Mouse (Mus musculus) kidney, postnatal 0 days (tissue): ENCODE data around the gene Gm11172. TPM values are rescaled to one million over a fixed set of nuclear protein-coding genes. Genes with fewer than 3 reads are reported as not detected.
"Not testable (repeated sequence)": the region's sequence is repeated elsewhere in the genome, so short reads cannot be mapped to it uniquely, and the experiment has no call there.

Experiments used
- ATAC-seq: fragments of 200-750 bp; cut with Nextera tagmentation; replicated peaks from 2 replicates; pipeline ENCODE4 v1.8.0; 2017; ENCODE audit warnings: low read depth, moderate number of reproducible peaks, moderate TSS enrichment, moderate library complexity; ENCODE audit not compliant: low FRiP score
- DNase-seq: peaks from one replicate; pipeline ENCODE4 v3.0.0-alpha.2; 2016; ENCODE audit warnings: low spot score
- H3K27ac ChIP-seq: fragments of 300-500 bp; sonication (generic); 2 replicates; pipeline ENCODE4 v1.5.1; 2014; ENCODE audit warnings: mild to moderate bottlenecking
- H3K27me3 ChIP-seq: fragments of 300-500 bp; sonication (generic); 2 replicates; pipeline ENCODE4 v1.6.1; 2014; ENCODE audit warnings: low read length, mixed read lengths; ENCODE audit not compliant: insufficient read depth
- H3K36me3 ChIP-seq: fragments of 300-500 bp; sonication (generic); 2 replicates; pipeline ENCODE4 v1.6.1; 2014; ENCODE audit warnings: low read length, mixed read lengths; ENCODE audit not compliant: insufficient read depth
- H3K4me1 ChIP-seq: fragments of 300-500 bp; sonication (generic); replicated peaks from 2 replicates; pipeline ENCODE4 v1.6.1; 2014; ENCODE audit warnings: antibody characterized with exemption, low read length, mixed read lengths; ENCODE audit not compliant: insufficient read depth
- H3K4me2 ChIP-seq: fragments of 300-500 bp; sonication (generic); 2 replicates; pipeline ENCODE4 v1.6.1; 2014; ENCODE audit warnings: mild to moderate bottlenecking, low read length, moderate library complexity, mixed read lengths
- H3K4me3 ChIP-seq: fragments of 300-500 bp; sonication (generic); replicated peaks from 2 replicates; pipeline ENCODE4 v1.5.1; 2014; ENCODE audit warnings: low read depth, low read length
- H3K9ac ChIP-seq: fragments of 300-500 bp; sonication (generic); 2 replicates; pipeline ENCODE4 v1.6.1; 2014; ENCODE audit warnings: low read depth, low read length
- H3K9me3 ChIP-seq: fragments of 300-500 bp; sonication (generic); replicated peaks from 2 replicates; pipeline ENCODE4 v1.6.1; 2016; ENCODE audit warnings: low read length, inconsistent platforms, mixed read lengths
- CTCF ChIP-seq: IDR thresholded peaks from 2 replicates; pipeline ENCODE4 v1.5.1; 2016; ENCODE audit warnings: antibody characterized with exemption, low read depth, mild to moderate bottlenecking, moderate library complexity
- WGBS: fragments of 180-500 bp; shearing (Covaris S2); extraction: QIAGEN DNeasy Blood & Tissue Kit; methylation state at CpG from one replicate; pipeline ENCODE4 v1.1.7; 2014; 5-methylcytosine and 5-hydroxymethylcytosine counted together
- polyA plus RNA-seq: library from polyadenylated mRNA; unstranded; fragments of >200 nt; fragmentation: Nextera tagmentation; extraction: Ambion mirVana; gene quantifications from 2 replicates; pipeline ENCODE4 v1.2.1, GENCODE M21; 2015

The Gm11172 gene
- polyA plus RNA-seq, 1 experiment from 2014 or later, result not detected

DNA sequence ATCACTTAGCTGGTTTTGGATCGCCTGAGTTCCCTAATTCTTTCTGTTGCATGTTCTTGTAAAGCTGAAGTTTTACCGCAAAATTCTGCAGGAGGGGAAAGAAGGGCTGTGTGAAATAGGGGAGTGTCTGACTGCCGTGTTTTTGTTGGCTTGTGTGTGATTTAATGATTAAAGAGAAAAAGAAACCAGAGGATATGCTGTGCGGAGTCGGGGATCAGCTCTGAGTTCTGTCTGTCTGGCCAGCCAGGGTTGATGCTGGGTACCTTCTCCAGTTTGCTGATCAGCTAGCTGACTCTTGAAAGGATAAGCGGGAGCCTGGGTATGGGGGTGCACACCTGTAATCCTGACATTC is 31.6 kb downstream of the Gm11172 start:
- no peaks in the 10 kb centered on the region for H3K36me3 ChIP-seq
- 0 out of 2 replicates have a peak overlapping the region, but pooled peaks have one; percentile 25 for H3K27ac ChIP-seq
- 27% methylated on average over 6 of the region's 6 CpGs for WGBS
- peak overlapping the region; percentile 28; the same call in 1 of the 2 replicates for H3K9ac ChIP-seq
- H3K4me3 ChIP-seq, result peak overlapping the region; percentile 30
- DNase-seq (no peak), ATAC-seq (no peak)
- no peaks in the 10 kb centered on the region for H3K9me3 ChIP-seq
- 0 out of 2 replicates have a peak, but pooled peaks cover 10% of the 10 kb centered on the region for H3K4me1 ChIP-seq
- TF ChIP-seq CTCF, result no peak
- H3K4me2 ChIP-seq, result peak overlapping the region; percentile 63
- no peaks in the 10 kb centered on the region for H3K27me3 ChIP-seq

DNA sequence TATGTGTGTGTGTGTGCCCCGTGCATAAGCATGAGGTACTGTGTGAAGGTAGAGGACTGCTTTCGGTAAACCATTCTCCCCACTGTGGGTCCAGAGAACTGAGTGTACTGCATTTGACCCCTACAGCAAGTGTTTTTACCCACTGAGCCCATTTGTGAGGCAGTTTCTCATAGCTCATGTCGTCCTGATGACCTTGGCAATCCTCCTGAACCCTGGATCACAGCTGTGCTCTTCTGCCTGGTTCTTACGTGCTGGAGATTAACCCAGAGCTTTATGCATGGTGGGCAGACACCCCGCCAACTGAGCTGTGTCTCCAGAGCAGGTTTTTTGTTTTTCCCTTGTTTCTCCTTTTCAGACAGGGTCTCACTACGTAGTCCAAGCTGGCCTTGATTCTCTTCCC is 33.2 kb downstream of the Gm11172 start:
- Histone ChIP-seq H3K4me3 (no peak overlapping the region), H3K4me1 (0 out of 2 replicates have a peak, but pooled peaks cover 10% of the 10 kb centered on the region), H3K9me3 (no peaks in the 10 kb centered on the region), H3K27ac (no peak overlapping the region), H3K4me2 (no peak overlapping the region), H3K9ac (no peak overlapping the region), H3K36me3 (no peaks in the 10 kb centered on the region), H3K27me3 (no peaks in the 10 kb centered on the region)
- DNase-seq (no peak), ATAC-seq (no peak)
- WGBS, result 77% methylated on average over 6 of the region's 6 CpGs
- TF ChIP-seq CTCF, result no peak

DNA sequence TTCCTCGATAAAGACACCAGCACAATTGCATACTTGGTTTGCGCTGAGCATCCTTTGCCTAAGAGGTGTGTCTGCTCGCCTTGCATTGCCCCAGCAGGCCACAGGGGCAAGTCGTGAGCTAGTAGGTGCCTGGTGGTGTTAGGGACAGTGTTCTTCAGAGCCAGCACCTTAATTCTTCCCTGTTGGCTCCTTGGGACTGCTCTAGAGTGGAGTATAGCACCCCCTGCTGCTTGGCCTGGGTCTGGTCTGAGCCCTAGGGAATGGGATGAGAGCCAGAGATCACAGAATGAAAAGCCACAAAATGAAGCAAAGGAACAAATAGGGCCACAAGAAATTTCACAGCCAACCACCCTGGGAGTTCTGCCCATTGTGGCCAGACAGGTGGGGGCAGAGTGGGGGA is 33.8 kb downstream of the Gm11172 start:
- H3K36me3 ChIP-seq, result no peaks in the 10 kb centered on the region
- TF ChIP-seq CTCF, result peak; percentile 84
- ATAC-seq (peak; percentile 80), DNase-seq (peak; percentile 87)
- no peak overlapping the region for H3K27ac ChIP-seq
- WGBS, result 61% methylated on average over 4 of the region's 4 CpGs
- no peaks in the 10 kb centered on the region for H3K9me3 ChIP-seq
- no peak overlapping the region for H3K4me2 ChIP-seq
- H3K9ac ChIP-seq, result no peak overlapping the region
- H3K4me1 ChIP-seq, result 0 out of 2 replicates have a peak, but pooled peaks cover 10% of the 10 kb centered on the region
- no peaks in the 10 kb centered on the region for H3K27me3 ChIP-seq
- H3K4me3 ChIP-seq, result no peak overlapping the region

DNA sequence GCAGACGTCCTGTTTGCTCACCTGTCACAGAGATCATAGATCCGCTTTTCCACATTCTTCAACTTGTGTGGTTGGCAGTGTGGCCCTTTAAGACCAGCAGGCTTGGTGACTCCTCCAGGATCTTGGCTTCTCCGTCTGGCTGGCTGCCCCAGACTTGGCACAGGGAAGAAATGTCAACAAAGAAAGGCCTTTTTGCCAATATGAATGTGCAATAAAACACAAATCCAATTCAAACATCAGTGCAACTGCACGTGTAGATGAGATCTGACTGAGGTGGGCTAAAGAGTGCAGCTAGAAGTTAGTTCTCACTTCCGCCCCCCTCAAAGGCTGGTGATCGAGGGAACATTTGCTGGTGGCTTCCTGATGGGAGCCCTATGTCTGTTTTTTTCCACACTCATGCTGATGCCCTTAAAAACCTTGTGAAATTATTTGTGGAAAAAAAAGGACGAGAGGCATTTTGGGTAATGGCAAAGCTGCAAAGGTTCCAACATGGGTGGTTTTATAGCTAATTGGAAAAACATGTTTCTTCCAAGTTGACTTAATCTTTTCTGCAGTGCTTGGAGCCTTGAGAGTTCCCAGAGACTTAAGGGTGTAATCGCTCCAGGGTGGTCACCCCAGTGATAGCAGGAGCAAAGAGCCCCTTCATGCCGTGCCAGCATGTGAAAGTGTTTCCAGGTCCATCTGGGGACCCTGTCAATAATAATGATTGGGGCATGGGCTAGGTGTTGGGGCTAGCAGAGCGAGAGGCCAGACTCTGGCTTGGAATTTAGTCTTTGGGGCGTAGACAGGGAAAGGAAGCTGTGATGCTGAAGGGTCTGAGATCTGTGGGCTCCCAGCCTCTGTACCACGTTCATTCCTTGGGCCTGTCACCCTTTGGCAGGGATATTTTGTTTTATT is 37.5 kb downstream of the Gm11172 start:
- Histone ChIP-seq H3K27ac (no peak overlapping the region), H3K9ac (no peak overlapping the region), H3K4me3 (no peak overlapping the region), H3K4me1 (no peaks in the 10 kb centered on the region), H3K4me2 (no peak overlapping the region), H3K36me3 (no peaks in the 10 kb centered on the region), H3K27me3 (no peaks in the 10 kb centered on the region), H3K9me3 (no peaks in the 10 kb centered on the region)
- ATAC-seq, result no peak
- DNase-seq, result no peak
- TF ChIP-seq CTCF, result no peak
- 55% methylated on average over 12 of the region's 12 CpGs for WGBS

DNA sequence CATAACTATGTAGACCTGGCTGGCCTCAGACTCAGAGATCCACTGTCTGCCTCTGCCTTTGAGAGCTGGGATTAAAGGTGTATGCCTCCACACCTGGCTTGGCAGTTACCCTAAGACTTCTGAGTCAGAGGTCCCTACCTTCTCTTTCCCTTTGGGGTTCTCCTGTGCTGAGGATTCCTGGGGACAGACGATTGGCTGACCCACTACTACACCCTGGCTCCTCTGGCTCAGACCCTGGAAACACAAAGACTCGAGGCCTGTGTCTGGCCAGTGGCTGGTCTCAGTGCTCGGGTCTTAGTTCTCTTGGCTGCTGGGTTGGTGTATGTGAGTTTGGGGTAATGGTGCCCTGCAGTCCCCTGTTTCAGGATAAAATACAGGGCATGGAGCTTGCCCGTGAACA is 38.2 kb downstream of the Gm11172 start:
- Histone ChIP-seq H3K4me2 (no peak overlapping the region), H3K4me3 (no peak overlapping the region), H3K36me3 (no peaks in the 10 kb centered on the region), H3K9ac (no peak overlapping the region), H3K4me1 (no peaks in the 10 kb centered on the region), H3K27ac (no peak overlapping the region), H3K9me3 (no peaks in the 10 kb centered on the region), H3K27me3 (no peaks in the 10 kb centered on the region)
- no peak for TF ChIP-seq CTCF
- no peak for ATAC-seq
- DNase-seq, result no peak
- 73% methylated on average over 4 of the region's 4 CpGs for WGBS

DNA sequence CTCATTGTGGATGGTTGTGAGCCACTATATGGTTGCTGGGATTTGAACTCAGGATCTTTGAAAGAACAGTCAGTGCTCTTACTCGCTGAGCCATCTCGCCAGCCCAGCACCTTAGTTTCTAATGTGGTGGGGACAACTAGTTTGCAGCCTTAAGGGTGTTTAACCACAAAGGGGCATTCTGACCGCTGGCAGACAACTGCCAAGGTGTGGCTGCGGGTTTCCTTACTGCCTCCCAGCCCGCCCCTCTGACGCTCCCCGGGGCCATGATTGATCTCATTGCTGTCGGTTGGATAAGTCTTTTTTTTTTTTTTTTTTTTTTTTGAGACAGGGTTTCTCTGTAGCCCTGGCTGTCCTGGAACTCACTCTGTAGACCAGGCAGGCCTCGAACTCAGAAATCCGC is 39.5 kb downstream of the Gm11172 start:
- H3K9me3 ChIP-seq, H3K27me3 ChIP-seq, H3K4me3 ChIP-seq, H3K27ac ChIP-seq, DNase-seq, H3K4me1 ChIP-seq, H3K36me3 ChIP-seq, H3K9ac ChIP-seq, H3K4me2 ChIP-seq, ATAC-seq: not testable (repeated sequence)
- WGBS, result 86% methylated on average over 10 of the region's 10 CpGs
